Mouse (Mus musculus) lung, embryonic 16.5 days (tissue): ENCODE measurements around the gene Gadl1. TPM values are rescaled to one million over a fixed set of nuclear protein-coding genes. Genes with fewer than 3 reads are reported as not detected.
A peak's percentile ranks its signal among the peaks of the same experiment; 100 is the strongest.

Source experiments
- ATAC-seq: fragments of 200-750 bp; cut with Nextera tagmentation; 2 replicates; pipeline ENCODE4 v1.8.0; 2017; ENCODE audit warnings: low read depth, mild to moderate bottlenecking, moderate library complexity
- H3K27ac ChIP-seq: fragments of 300-500 bp; sonication (generic); 2 replicates; pipeline ENCODE4 v1.5.1; 2014; ENCODE audit warnings: mild to moderate bottlenecking, control low read depth, low read length
- H3K27me3 ChIP-seq: fragments of 300-500 bp; sonication (generic); 2 replicates; pipeline ENCODE4 v1.6.1; 2014; ENCODE audit warnings: low read depth, low read length, mixed read lengths; ENCODE audit not compliant: control insufficient read depth, insufficient read depth
- H3K36me3 ChIP-seq: fragments of 300-500 bp; sonication (generic); 2 replicates; pipeline ENCODE4 v1.6.1; 2014; ENCODE audit warnings: low read length; ENCODE audit not compliant: control insufficient read depth, insufficient read depth
- H3K4me1 ChIP-seq: fragments of 300-500 bp; sonication (generic); replicated peaks from 2 replicates; pipeline ENCODE4 v1.6.1; 2014; ENCODE audit warnings: low read length, mixed read lengths; ENCODE audit not compliant: control insufficient read depth, insufficient read depth
- H3K4me2 ChIP-seq: fragments of 300-500 bp; sonication (generic); 2 replicates; pipeline ENCODE4 v1.6.1; 2014; ENCODE audit warnings: low read depth, low read length, control low read depth
- H3K4me3 ChIP-seq: fragments of 300-500 bp; sonication (generic); 2 replicates; pipeline ENCODE4 v1.5.1; 2014; ENCODE audit warnings: mild to moderate bottlenecking, low read length, control low read depth
- H3K9ac ChIP-seq: fragments of 300-500 bp; sonication (generic); 2 replicates; pipeline ENCODE4 v1.6.1; 2014; ENCODE audit warnings: low read length, control low read depth
- H3K9me3 ChIP-seq: fragments of 300-500 bp; sonication (generic); 2 replicates; pipeline ENCODE4 v1.6.1; 2016; ENCODE audit warnings: low read length; ENCODE audit not compliant: control insufficient read depth
- WGBS: fragments of 180-500 bp; shearing (Covaris S2); extraction: QIAGEN DNeasy Blood & Tissue Kit; methylation state at CpG from one replicate; pipeline ENCODE4 v1.1.7; 2014; 5-methylcytosine and 5-hydroxymethylcytosine counted together
- polyA plus RNA-seq: library from polyadenylated mRNA; unstranded; fragments of >200 nt; fragmentation: Nextera tagmentation; extraction: Ambion mirVana; gene quantifications from 2 replicates; pipeline ENCODE4 v1.2.1, GENCODE M21; 2015

The Gadl1 gene
- polyA plus RNA-seq, 1 experiment from 2014 or later = 0.75 TPM

DNA sequence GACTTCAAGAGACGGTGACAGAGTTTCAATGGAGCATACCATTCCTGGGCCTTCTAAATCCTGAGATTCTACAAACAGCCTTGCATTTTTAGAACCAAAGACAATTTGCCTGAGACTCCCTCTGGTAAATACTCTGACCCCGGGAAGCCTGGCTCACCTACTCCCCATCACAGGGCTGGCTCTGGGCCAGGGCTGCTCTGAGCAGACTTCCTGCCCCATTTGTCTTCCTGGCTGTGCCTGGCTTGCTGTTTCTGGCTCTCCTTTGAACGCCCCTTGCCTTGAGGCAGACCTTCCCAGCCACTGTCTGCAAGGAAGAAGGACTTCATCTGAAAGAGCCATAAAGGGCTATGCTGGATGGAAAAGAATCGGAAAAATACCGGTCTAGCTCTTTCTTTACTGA lies 182.7 kb downstream of the Gadl1 start:
- H3K27ac ChIP-seq = no peak overlapping the region
- H3K4me2 ChIP-seq = no peak overlapping the region
- H3K4me3 ChIP-seq = no peak overlapping the region
- no peaks in the 10 kb centered on the region for H3K27me3 ChIP-seq
- H3K36me3 ChIP-seq = peaks cover 41% of the 10 kb centered on the region
- no peak overlapping the region for H3K9ac ChIP-seq
- no peaks in the 10 kb centered on the region; the same call in none of the 2 replicates for H3K4me1 ChIP-seq
- ATAC-seq = peak; percentile 49; the same call in 1 of the 2 replicates
- 48% methylated on average over 5 of the region's 5 CpGs for WGBS
- no peaks in the 10 kb centered on the region for H3K9me3 ChIP-seq

- H3K4me3 ChIP-seq = no peak overlapping the region
- peaks cover 22% of the 10 kb centered on the region for H3K36me3 ChIP-seq
- peak; percentile 91 for ATAC-seq
- peak overlapping the region; percentile 75 for H3K27ac ChIP-seq
- no peak overlapping the region for H3K9ac ChIP-seq
- no peak overlapping the region for H3K4me2 ChIP-seq
- WGBS = 26% methylated on average over 16 of the region's 16 CpGs
- no peaks in the 10 kb centered on the region for H3K9me3 ChIP-seq
- peaks cover 15% of the 10 kb centered on the region for H3K4me1 ChIP-seq
- no peaks in the 10 kb centered on the region for H3K27me3 ChIP-seq
Observed at GRCm38 (mm10) chr9:116098724-116099595, 189.7 kb downstream of the Gadl1 start.

DNA sequence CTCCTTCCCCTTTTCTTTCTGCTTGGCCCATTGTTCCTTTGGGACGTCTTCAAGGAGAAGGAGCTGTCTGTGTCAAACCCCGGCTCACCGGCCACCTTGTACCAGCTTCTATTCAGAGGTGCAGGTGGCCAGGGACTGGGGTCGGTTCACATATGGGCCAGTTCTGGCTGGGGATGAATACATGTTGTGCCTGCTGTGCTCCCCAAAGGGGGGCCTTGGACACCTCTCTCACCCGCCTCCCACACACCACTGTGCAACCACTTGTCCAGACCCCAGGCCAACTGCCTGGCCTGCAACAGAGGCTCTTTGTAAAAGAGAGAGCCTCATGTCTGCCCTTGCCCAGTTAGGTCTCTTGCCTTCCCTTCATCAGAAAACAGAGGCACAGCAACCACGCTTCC lies 190.3 kb downstream of the Gadl1 start:
- Histone ChIP-seq H3K27me3 (no peaks in the 10 kb centered on the region), H3K4me2 (no peak overlapping the region), H3K4me3 (no peak overlapping the region), H3K36me3 (peaks cover 25% of the 10 kb centered on the region), H3K27ac (peak overlapping the region; percentile 75), H3K9ac (no peak overlapping the region), H3K9me3 (no peaks in the 10 kb centered on the region), H3K4me1 (peaks cover 15% of the 10 kb centered on the region)
- WGBS = 68% methylated on average over 6 of the region's 6 CpGs
- ATAC-seq = peak; percentile 29; the same call in 1 of the 2 replicates

DNA sequence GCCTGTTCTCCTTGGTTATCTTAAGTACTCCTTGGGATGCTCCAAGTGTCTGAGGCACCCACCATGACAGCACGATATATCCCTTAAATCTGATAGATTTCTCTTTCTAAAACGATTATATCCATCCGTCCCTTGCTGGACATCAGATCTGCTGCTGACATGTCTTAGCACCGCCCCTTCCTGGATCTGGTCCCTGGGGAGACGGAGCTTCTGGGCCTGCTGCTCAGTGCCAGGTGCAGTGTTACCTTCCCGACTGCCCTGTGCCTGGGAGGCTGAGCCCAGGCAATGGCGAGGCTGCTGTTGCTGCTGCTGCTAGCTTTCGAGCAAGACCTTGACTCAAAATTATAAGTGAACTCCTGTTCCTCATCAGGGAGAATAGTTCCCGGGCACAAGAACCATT lies 190.8 kb downstream of the Gadl1 start:
- no peaks in the 10 kb centered on the region for H3K9me3 ChIP-seq
- H3K4me2 ChIP-seq = no peak overlapping the region
- H3K27ac ChIP-seq = peak overlapping the region; percentile 75; the same call in 1 of the 2 replicates
- ATAC-seq = no peak
- H3K27me3 ChIP-seq = no peaks in the 10 kb centered on the region
- peaks cover 15% of the 10 kb centered on the region for H3K4me1 ChIP-seq
- H3K36me3 ChIP-seq = peaks cover 28% of the 10 kb centered on the region
- no peak overlapping the region for H3K9ac ChIP-seq
- no peak overlapping the region for H3K4me3 ChIP-seq
- WGBS = 72% methylated on average over 9 of the region's 9 CpGs

DNA sequence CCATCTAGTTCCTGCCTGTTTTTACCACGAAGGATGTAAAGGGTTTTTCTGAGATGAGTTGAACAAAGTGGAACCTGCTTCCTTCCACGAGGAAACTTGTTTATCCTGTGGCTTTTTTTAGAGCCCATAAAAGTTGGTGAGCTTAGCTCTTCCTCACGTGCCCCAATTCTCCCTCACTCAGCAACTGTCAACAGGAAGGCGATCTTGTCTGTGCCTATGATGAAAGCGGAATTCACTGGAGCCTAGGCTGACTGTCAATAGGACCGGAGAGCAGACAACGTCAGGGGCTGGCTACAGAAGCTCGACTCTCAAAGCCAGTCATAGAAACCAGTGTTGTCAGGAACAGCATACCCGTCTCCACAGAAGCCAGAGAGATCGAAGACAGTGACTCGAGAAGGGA lies 192.6 kb downstream of the Gadl1 start:
- H3K4me3 ChIP-seq = no peak overlapping the region
- peaks cover 15% of the 10 kb centered on the region for H3K4me1 ChIP-seq
- 57% methylated on average over 11 of the region's 11 CpGs for WGBS
- no peak overlapping the region for H3K27ac ChIP-seq
- H3K9me3 ChIP-seq = 0 out of 2 replicates have a peak, but pooled peaks cover 3% of the 10 kb centered on the region
- H3K4me2 ChIP-seq = no peak overlapping the region
- peaks cover 29% of the 10 kb centered on the region for H3K36me3 ChIP-seq
- H3K27me3 ChIP-seq = no peaks in the 10 kb centered on the region
- ATAC-seq = no peak
- H3K9ac ChIP-seq = no peak overlapping the region

- H3K4me3 ChIP-seq = no peak overlapping the region
- H3K4me1 ChIP-seq = peaks cover 3% of the 10 kb centered on the region
- H3K9me3 ChIP-seq = 0 out of 2 replicates have a peak, but pooled peaks cover 3% of the 10 kb centered on the region
- no peak overlapping the region for H3K27ac ChIP-seq
- 89% methylated on average over 17 of the region's 17 CpGs for WGBS
- H3K27me3 ChIP-seq = no peaks in the 10 kb centered on the region
- peaks cover 55% of the 10 kb centered on the region for H3K36me3 ChIP-seq
- H3K4me2 ChIP-seq = no peak overlapping the region
- no peak overlapping the region for H3K9ac ChIP-seq
- ATAC-seq = no peak
Observed at GRCm38 (mm10) chr9:116104770-116105169, 195.5 kb downstream of the Gadl1 start.

DNA sequence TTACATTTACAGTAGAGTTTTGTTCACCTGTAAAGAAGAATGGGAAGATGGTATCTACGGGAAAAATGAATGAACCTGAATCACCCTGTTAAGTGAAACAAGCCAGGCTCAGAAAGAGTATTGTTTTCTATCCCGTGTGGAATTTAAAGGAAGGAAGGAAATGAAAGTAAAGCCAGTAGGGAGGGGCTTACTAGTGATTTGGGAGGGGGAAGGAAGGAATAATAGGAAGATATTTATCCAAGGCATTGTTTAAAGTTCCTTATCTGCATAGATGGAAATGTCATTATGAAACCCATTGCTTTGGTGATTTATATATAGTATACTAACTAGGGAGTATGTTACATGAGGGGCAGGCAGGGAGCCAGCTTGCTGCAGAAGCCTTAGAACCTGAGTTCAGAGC lies 199.5 kb downstream of the Gadl1 start:
- H3K4me2 ChIP-seq = no peak overlapping the region
- no peaks in the 10 kb centered on the region for H3K27me3 ChIP-seq
- no peak overlapping the region for H3K9ac ChIP-seq
- H3K4me1 ChIP-seq = no peaks in the 10 kb centered on the region
- no peak overlapping the region for H3K4me3 ChIP-seq
- H3K36me3 ChIP-seq = peaks cover 56% of the 10 kb centered on the region
- 0 out of 2 replicates have a peak, but pooled peaks cover 3% of the 10 kb centered on the region for H3K9me3 ChIP-seq
- 75% methylated on average over 2 of the region's 2 CpGs for WGBS
- no peak for ATAC-seq
- no peak overlapping the region for H3K27ac ChIP-seq

GRCm38 (mm10) chr9:116111149-116111970 lies 202.1 kb downstream of the Gadl1 start:
- no peak overlapping the region for H3K27ac ChIP-seq
- no peaks in the 10 kb centered on the region; the same call in 1 of the 2 replicates for H3K4me1 ChIP-seq
- 0 out of 2 replicates have a peak, but pooled peaks cover 1% of the 10 kb centered on the region for H3K9me3 ChIP-seq
- H3K9ac ChIP-seq = no peak overlapping the region
- peak; percentile 10; the same call in 1 of the 2 replicates for ATAC-seq
- WGBS = 79% methylated on average over 9 of the region's 9 CpGs
- H3K36me3 ChIP-seq = peaks cover 49% of the 10 kb centered on the region
- no peak overlapping the region for H3K4me3 ChIP-seq
- H3K4me2 ChIP-seq = no peak overlapping the region
- no peaks in the 10 kb centered on the region for H3K27me3 ChIP-seq

- ATAC-seq = peak; percentile 39
- H3K4me2 ChIP-seq = no peak overlapping the region
- H3K9ac ChIP-seq = no peak overlapping the region
- WGBS = 30% methylated on average over 4 of the region's 4 CpGs
- no peaks in the 10 kb centered on the region for H3K9me3 ChIP-seq
- H3K4me3 ChIP-seq = no peak overlapping the region
- no peak overlapping the region for H3K27ac ChIP-seq
- peaks cover 38% of the 10 kb centered on the region for H3K36me3 ChIP-seq
- no peaks in the 10 kb centered on the region for H3K27me3 ChIP-seq
- H3K4me1 ChIP-seq = no peaks in the 10 kb centered on the region; the same call in none of the 2 replicates
Observed at GRCm38 (mm10) chr9:116114339-116114738, 205.1 kb downstream of the Gadl1 start.
